Mouse (Mus musculus) kidney, postnatal 0 days (tissue): ENCODE results near the gene Pmpcb. TPM values are rescaled to one million over a fixed set of nuclear protein-coding genes. Genes with fewer than 3 reads are reported as not detected.

ENCODE experiments used
- ATAC-seq: fragments of 200-750 bp; cut with Nextera tagmentation; replicated peaks from 2 replicates; pipeline ENCODE4 v1.8.0; 2017; ENCODE audit warnings: low read depth, moderate number of reproducible peaks, moderate TSS enrichment, moderate library complexity; ENCODE audit not compliant: low FRiP score
- DNase-seq: peaks from one replicate; pipeline ENCODE4 v3.0.0-alpha.2; 2016; ENCODE audit warnings: low spot score
- H3K27ac ChIP-seq: fragments of 300-500 bp; sonication (generic); 2 replicates; pipeline ENCODE4 v1.5.1; 2014; ENCODE audit warnings: mild to moderate bottlenecking
- H3K27me3 ChIP-seq: fragments of 300-500 bp; sonication (generic); 2 replicates; pipeline ENCODE4 v1.6.1; 2014; ENCODE audit warnings: low read length, mixed read lengths; ENCODE audit not compliant: insufficient read depth
- H3K36me3 ChIP-seq: fragments of 300-500 bp; sonication (generic); 2 replicates; pipeline ENCODE4 v1.6.1; 2014; ENCODE audit warnings: low read length, mixed read lengths; ENCODE audit not compliant: insufficient read depth
- H3K4me1 ChIP-seq: fragments of 300-500 bp; sonication (generic); replicated peaks from 2 replicates; pipeline ENCODE4 v1.6.1; 2014; ENCODE audit warnings: antibody characterized with exemption, low read length, mixed read lengths; ENCODE audit not compliant: insufficient read depth
- H3K4me2 ChIP-seq: fragments of 300-500 bp; sonication (generic); 2 replicates; pipeline ENCODE4 v1.6.1; 2014; ENCODE audit warnings: mild to moderate bottlenecking, low read length, moderate library complexity, mixed read lengths
- H3K4me3 ChIP-seq: fragments of 300-500 bp; sonication (generic); replicated peaks from 2 replicates; pipeline ENCODE4 v1.5.1; 2014; ENCODE audit warnings: low read depth, low read length
- H3K9ac ChIP-seq: fragments of 300-500 bp; sonication (generic); 2 replicates; pipeline ENCODE4 v1.6.1; 2014; ENCODE audit warnings: low read depth, low read length
- H3K9me3 ChIP-seq: fragments of 300-500 bp; sonication (generic); replicated peaks from 2 replicates; pipeline ENCODE4 v1.6.1; 2016; ENCODE audit warnings: low read length, inconsistent platforms, mixed read lengths
- CTCF ChIP-seq: IDR thresholded peaks from 2 replicates; pipeline ENCODE4 v1.5.1; 2016; ENCODE audit warnings: antibody characterized with exemption, low read depth, mild to moderate bottlenecking, moderate library complexity
- WGBS: fragments of 180-500 bp; shearing (Covaris S2); extraction: QIAGEN DNeasy Blood & Tissue Kit; methylation state at CpG from one replicate; pipeline ENCODE4 v1.1.7; 2014; 5-methylcytosine and 5-hydroxymethylcytosine counted together
- polyA plus RNA-seq: library from polyadenylated mRNA; unstranded; fragments of >200 nt; fragmentation: Nextera tagmentation; extraction: Ambion mirVana; gene quantifications from 2 replicates; pipeline ENCODE4 v1.2.1, GENCODE M21; 2015

Gene Pmpcb
- polyA plus RNA-seq, 1 experiment from 2014 or later = 101 TPM

GRCm38 (mm10) chr5:21787186-21788105, 50.5 kb downstream of the Pmpcb start:
- Histone ChIP-seq H3K4me3 (peak overlapping the region; percentile 97), H3K4me2 (peak overlapping the region; percentile 71), H3K4me1 (0 out of 2 replicates have a peak, but pooled peaks cover 3% of the 10 kb centered on the region), H3K9me3 (no peaks in the 10 kb centered on the region), H3K27me3 (no peaks in the 10 kb centered on the region), H3K27ac (peak overlapping the region; percentile 85; the same call in 1 of the 2 replicates), H3K36me3 (0 out of 2 replicates have a peak, but pooled peaks cover 4% of the 10 kb centered on the region), H3K9ac (peak overlapping the region; percentile 81)
- DNase-seq = peak; percentile 2
- no peak for TF ChIP-seq CTCF
- no peak for ATAC-seq
- WGBS = 37% methylated on average over 11 of the region's 11 CpGs

- H3K9ac ChIP-seq = no peak overlapping the region
- no peak overlapping the region for H3K4me3 ChIP-seq
- H3K4me2 ChIP-seq = no peak overlapping the region
- ATAC-seq = no peak
- TF ChIP-seq CTCF = no peak
- 41% methylated on average over 5 of the region's 5 CpGs for WGBS
- H3K9me3 ChIP-seq = no peaks in the 10 kb centered on the region
- no peaks in the 10 kb centered on the region for H3K36me3 ChIP-seq
- no peak for DNase-seq
- no peaks in the 10 kb centered on the region for H3K27me3 ChIP-seq
- H3K4me1 ChIP-seq = no peaks in the 10 kb centered on the region
- H3K27ac ChIP-seq = no peak overlapping the region
Measured at GRCm38 (mm10) chr5:21789061-21789460, 52.1 kb downstream of the Pmpcb start.

- DNase-seq = no peak
- H3K4me1 ChIP-seq = no peaks in the 10 kb centered on the region
- H3K4me2 ChIP-seq = no peak overlapping the region
- H3K36me3 ChIP-seq = peaks cover 5% of the 10 kb centered on the region
- no peak overlapping the region for H3K9ac ChIP-seq
- H3K27ac ChIP-seq = no peak overlapping the region
- no peak for ATAC-seq
- no peak for TF ChIP-seq CTCF
- H3K4me3 ChIP-seq = no peak overlapping the region
- H3K9me3 ChIP-seq = no peaks in the 10 kb centered on the region
- H3K27me3 ChIP-seq = no peaks in the 10 kb centered on the region
Measured at GRCm38 (mm10) chr5:21792166-21792565, 55.2 kb downstream of the Pmpcb start.

GRCm38 (mm10) chr5:21802907-21803306, 66.0 kb downstream of the Pmpcb start:
- Histone ChIP-seq H3K27ac (no peak overlapping the region), H3K4me3 (no peak overlapping the region), H3K9ac (no peak overlapping the region), H3K36me3 (peaks cover 39% of the 10 kb centered on the region), H3K4me1 (no peaks in the 10 kb centered on the region), H3K4me2 (no peak overlapping the region), H3K27me3 (no peaks in the 10 kb centered on the region), H3K9me3 (no peaks in the 10 kb centered on the region)
- WGBS = 77% methylated on average over 9 of the region's 9 CpGs
- no peak for ATAC-seq
- no peak for DNase-seq
- TF ChIP-seq CTCF = no peak

GRCm38 (mm10) chr5:21803691-21804188, 66.8 kb downstream of the Pmpcb start:
- 91% methylated on average over 12 of the region's 12 CpGs for WGBS
- Histone ChIP-seq H3K9ac (no peak overlapping the region), H3K4me1 (no peaks in the 10 kb centered on the region), H3K9me3 (no peaks in the 10 kb centered on the region), H3K4me2 (no peak overlapping the region), H3K27me3 (no peaks in the 10 kb centered on the region), H3K27ac (no peak overlapping the region), H3K36me3 (peaks cover 39% of the 10 kb centered on the region), H3K4me3 (no peak overlapping the region)
- no peak for DNase-seq
- ATAC-seq = no peak
- no peak for TF ChIP-seq CTCF

- WGBS = 76% methylated on average over 4 of the region's 4 CpGs
- no peak for ATAC-seq
- Histone ChIP-seq H3K27ac (no peak overlapping the region), H3K9ac (no peak overlapping the region), H3K4me3 (no peak overlapping the region), H3K9me3 (no peaks in the 10 kb centered on the region), H3K36me3 (peaks cover 32% of the 10 kb centered on the region), H3K4me1 (no peaks in the 10 kb centered on the region), H3K4me2 (no peak overlapping the region), H3K27me3 (no peaks in the 10 kb centered on the region)
- no peak for DNase-seq
- no peak for TF ChIP-seq CTCF
Measured at GRCm38 (mm10) chr5:21804837-21805236, 67.9 kb downstream of the Pmpcb start.

Other genes starting within 250 kb of the Pmpcb start
- gene Lrrc17, start 193.6 kb upstream of the Pmpcb start, polyA plus RNA-seq = 50.3 and 54.2 TPM in 2 replicates
- 0.32 and 0.46 TPM in 2 replicates for gene Fbxl13, start 91.5 kb upstream of the Pmpcb start, polyA plus RNA-seq
- 43.7 and 44.2 TPM in 2 replicates for gene Armc10, start 91.3 kb upstream of the Pmpcb start, polyA plus RNA-seq
- 5.4 and 5.6 TPM in 2 replicates for gene Napepld, start 35.7 kb upstream of the Pmpcb start, polyA plus RNA-seq
- 73.9 and 77.8 TPM in 2 replicates for gene Dnajc2, start 48.1 kb downstream of the Pmpcb start, polyA plus RNA-seq
- 157 and 171 TPM in 2 replicates for gene Psmc2, start 48.1 kb downstream of the Pmpcb start, polyA plus RNA-seq
- not detected in 2 replicates for gene Slc26a5, start 128.5 kb downstream of the Pmpcb start, polyA plus RNA-seq